Mouse (Mus musculus): ENCODE data around the gene Faf1.

Gene Faf1

DNA sequence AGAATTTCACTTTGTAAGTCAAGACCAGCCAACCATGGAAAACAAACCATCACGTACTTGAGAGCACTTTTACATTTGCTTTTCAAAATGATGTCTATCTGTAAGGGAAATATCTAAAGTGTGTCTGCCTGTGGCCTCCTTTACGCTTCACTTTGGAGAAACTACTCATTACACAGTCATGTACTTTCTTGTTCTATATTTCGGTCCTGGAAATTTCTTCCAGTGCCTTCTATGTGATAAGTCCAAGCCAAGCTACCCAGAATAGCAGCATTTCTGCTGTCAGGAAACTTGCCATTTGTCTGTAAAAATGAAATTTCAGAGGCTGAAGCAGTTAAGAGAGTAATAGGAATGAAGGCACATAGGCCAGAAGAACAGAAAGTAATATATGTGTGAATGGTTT, 228.1 kb downstream of the Faf1 start:
- no peak for DNase-seq (ENCODE audit: low spot score)

DNA sequence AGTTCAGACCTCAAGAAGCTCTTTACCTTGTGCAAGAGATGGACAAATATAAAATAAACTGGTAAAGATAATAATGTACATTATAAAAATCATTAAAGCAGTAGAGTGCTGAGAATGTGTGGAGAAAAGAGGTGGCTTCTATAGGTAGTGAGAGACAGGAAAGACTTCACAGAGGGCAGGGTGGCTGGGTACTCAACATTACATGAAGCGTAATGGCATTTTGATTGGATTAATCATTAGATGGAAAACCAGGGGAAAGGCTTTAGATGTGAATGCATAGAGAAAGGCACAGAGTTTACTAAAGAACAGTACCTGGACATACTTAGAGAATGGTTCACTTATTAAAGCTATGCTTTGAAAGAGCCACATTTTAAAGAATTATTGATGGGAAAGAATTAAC, 252.7 kb downstream of the Faf1 start:
- no peak for DNase-seq (ENCODE audit: low spot score)

DNA sequence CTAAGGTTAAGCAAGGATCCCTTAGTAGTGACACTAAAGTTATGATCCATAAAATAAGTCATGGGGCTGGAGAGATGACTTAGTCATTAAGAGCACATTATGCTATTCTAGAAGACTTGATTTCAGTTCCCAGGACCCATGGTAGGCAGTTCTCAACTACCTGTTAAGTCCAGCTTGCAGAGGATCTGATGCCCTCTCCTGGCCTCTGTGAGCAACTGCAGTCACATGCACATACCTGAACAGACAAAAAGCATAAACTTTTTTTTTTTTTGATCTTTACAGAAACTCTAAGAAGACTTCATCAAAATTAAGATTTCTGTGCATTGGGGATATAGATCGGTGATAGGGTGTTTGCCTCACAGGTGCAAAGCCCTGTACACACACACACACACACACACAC, 254.1 kb downstream of the Faf1 start:
- peak; percentile 19 for DNase-seq (ENCODE audit: low spot score)

DNA sequence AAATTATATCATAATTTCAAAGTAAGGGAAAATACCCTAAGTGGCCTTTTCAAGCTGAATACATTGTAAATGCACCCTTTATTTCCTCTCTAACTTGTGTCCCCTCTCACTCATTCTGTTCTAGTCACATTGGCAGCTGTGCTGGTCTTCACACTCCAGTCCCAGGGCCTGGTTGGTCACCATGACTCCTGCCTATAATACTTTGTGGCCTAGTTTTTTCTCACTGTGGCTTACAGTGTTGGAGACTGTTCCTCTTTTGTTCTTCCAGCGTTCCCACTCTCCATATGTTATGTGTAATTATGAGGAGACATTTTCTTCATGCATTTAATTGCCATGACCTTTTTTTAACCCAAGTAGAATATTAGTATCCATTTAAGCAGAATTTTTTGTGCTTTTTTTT, 254.5 kb downstream of the Faf1 start:
- no peak for DNase-seq (ENCODE audit: low spot score)

DNA sequence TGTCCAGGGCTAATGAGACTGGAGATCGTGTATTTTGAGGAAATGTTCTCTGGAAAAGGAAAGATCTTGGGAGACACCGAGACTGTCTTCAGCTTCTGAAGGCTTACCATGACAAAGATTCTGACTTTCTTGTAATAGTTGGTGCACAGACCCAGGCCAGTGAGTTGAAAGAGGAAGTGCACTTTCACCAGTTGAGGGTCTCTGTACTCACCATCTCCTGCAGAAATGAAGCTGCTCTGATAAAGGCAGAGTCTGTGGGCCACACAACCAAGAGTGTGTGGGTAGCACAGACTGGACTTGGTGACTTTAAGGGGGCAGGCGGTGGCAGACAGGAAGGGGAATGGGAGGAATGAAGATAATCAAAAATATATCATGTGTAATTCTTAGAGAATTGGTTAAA, 260.2 kb downstream of the Faf1 start:
- no peak for DNase-seq (ENCODE audit: low spot score)

DNA sequence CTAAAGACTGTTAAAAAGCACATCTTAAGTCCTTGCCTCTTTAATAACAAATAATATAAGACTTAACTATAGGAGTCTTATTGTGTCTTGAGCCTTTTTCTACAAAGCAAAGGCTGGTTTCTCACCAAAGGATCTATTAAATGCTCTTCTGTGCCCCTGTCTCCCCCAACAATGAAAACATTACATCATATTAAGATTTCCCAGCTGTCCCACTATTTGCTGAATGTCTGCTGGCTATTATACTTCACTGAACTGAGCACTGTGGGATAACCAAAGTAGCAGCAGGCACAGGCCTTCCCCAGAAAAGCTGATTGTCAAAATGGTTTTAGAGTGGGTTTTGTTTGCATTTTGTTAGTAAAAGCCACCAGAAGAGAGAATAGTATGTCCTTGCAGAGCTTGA, 262.9 kb downstream of the Faf1 start:
- no peak for DNase-seq (ENCODE audit: low spot score)

DNA sequence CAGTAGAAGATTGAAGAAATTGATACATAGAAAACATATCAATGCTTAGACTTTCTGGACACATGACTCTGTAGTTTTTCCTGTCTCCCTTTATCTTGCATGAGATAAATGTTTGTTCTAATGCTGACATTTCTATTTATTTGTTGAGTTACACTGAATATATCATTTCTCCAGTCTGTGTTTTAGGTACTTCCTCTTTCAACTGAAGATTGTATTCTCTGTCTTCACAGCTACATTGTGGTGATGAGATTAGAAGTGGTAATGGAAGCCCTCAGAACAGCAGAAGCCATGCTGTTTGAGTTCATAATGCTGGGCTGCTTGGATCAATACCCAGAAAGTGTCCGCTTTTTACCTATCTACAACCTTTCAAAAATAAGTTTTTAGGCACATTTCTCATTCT, 269.2 kb downstream of the Faf1 start:
- DNase-seq (ENCODE audit: low spot score) = no peak

DNA sequence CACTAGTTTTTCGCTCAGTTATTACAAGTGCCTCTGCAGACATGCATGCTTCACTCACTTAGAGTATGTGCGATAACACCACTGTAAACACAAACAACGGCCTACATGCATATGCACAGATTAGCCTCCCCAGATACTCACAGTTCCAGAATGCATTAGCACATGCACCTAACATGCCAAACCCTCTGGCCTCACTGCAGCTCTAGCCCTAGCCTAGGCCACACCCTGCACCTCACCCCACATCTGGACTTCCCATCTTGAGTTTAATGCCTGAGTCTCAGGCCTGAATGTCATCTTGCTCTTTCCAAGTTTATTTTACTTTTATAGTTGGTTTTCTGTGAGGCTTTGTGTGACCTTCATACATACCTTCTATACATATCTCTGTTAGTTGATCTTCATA, 272.9 kb downstream of the Faf1 start:
- DNase-seq (ENCODE audit: low spot score) = no peak

DNA sequence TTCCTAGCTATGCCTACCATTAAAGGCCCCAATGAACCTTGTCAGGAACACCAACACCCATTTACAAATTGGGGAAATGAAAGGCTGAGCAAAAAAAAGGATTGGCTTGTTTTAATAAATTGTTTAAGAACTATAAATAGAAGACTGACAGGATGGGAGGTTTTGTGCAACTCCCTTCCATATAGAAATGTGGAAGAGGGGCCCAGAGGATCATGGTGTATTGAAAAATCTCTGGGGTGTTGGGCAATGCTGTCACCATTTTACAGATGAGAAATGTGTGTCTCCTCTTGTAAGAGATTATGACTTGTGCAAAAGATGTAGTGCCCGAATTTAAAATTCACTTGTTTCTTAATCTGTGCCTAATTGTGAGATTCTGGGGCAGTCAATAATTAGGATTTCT, 277.1 kb downstream of the Faf1 start:
- no peak for DNase-seq (ENCODE audit: low spot score)

DNA sequence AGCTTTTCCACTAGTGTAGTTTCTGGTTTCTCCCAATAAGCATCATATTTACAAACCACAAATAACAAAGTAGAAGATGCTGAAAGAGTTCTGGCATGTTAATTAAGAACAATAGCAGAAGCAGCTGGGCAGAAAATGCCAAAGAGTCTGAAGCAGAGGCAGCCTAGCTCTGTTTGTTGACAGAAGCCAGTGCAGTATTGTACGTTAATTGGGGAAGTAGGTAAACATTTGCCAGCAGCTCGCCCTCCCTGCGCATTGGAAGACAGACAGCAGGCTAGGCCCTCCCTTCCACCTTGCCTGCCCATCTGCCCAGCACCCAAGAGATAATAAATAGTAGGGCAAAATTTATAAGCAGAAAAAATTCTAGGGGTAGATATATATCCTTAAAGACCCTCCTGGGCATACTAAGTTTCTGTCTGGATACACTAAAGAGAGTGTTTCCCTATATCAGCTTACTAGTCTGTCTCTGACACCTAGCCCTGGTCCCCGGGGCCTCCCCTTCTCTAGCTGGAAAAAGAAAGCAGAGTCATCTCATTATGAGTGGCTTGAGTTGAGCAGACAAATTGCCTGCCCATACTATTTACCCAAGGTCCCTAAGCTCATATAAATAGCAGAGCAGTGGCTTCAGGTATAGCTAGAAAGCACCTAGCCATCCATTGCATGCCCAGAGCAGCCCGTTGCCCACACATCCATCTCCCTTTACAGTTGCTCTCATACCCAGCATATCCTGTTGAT, 284.0 kb downstream of the Faf1 start:
- no peak for DNase-seq (ENCODE audit: low spot score)

DNA sequence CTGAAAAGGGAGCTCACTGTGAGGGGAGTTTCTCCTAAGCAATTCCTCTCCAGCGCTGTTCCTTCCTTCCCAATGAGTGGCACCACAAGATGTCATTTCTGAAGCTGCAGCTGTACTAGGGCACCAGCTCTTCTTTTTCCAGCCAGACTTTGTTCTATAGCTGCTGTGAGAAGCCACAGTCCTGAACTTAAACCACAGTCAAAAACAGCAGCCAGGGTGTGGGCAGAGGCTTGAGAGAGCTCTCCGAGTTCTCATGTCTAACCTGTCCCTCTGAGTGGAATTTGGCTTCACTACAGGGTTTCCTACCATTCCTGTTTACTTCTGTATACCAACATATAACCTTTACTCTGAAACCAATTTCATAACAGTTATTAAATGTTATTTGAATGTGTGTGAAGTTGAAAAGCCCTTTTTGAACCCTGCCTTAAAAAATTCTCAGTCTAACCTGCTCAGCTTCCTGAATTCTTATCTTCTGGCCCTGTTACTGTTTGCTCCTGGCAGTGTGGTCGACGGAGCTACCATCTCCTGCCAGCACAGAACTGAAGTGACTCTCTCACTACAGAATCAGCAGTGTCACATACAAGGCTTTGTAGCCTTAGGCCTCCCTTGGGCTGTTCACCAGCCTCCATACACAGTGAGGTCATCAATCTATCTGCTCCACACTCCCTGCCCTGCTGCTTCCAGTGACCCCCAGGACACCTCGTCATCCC, 287.3 kb downstream of the Faf1 start:
- DNase-seq (ENCODE audit: low spot score) = no peak

DNA sequence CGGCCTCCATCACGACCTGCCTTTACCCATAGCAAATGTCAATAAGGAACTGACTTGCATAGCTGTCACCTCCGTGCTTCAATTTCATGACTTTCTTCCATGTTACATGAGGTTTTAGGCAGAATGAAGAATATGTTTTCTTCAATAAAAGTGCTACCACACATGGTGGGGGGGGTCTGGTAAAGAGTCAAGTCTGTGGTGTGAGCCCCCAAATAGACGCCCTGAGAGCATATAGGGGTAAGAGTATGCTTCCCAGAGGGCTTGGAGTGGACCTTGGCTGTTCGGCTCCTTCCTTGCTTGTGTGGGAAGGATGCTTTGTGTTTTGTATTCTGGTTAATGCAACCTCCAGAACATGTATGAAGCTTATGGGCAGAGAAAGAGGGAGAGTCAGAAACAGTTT, 293.2 kb downstream of the Faf1 start:
- no peak for DNase-seq (ENCODE audit: low spot score)

DNA sequence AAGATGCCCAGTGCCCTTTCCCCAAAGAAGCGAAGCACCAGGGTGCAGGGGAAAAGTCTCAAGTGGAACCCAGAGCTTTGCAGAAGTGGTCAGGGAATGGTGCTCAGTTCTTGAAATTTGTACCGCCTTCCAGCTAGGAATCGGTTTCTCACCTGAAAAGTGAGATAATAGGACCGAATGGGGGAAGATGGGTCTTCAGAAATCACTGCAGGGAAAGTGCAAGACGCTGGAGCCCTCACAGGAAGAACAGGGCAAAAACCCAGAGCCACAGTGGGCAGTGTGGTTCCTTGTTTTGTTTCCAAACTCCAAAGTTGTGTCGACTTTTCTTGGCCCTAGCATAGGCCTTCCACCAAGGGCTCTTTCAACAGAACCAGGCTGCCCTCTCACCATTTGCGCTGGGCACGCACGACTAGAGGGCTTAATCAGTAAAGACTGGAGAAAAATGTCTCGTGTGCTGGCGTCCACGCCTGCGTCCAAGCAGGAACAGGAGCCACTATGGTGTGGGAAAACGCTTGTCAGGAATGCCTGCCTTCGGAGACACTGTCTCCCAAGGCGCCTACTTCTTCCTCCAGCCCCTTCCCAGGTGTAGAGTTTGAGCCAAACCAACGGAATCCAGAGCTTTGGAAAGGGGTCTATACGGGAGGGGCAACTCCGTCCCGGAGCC, 297.7 kb downstream of the Faf1 start:
- DNase-seq (ENCODE audit: low spot score) = peak; percentile 36

DNA sequence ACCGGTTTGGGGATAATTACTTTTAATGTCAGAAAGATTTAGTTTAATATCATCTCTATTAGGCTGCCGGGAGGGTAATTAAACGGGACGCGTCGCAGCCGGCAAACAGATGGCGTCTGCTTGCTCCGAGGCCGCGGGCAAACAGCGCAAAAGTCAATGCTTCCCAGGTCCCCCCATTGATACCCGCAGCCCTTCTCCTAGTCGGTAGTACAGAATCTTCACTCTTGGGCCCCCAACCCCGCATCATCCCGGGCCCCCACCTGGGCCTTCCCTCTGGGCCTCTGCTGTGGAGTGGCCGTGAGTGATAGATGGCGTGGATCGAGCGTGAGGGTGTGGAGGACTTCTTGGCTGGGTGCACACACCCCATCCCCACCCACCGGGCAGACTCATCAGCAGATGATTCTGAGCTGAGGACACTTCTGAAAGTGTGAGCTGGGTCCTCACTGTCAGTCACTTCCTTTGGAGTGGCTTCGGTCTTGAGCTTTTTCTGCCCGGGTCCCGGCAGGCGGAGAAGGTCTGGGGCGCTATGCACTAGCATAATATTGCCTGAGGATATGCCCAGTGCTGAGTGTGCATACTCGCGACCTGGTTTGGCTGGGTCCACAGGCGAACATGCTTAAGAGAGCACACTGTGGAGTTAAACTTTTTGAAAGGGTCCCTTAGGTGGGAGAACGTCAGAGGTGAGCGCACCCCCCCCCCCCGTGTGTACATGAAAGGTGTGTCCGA, 298.4 kb downstream of the Faf1 start:
- DNase-seq (ENCODE audit: low spot score) = peak; percentile 44

DNA sequence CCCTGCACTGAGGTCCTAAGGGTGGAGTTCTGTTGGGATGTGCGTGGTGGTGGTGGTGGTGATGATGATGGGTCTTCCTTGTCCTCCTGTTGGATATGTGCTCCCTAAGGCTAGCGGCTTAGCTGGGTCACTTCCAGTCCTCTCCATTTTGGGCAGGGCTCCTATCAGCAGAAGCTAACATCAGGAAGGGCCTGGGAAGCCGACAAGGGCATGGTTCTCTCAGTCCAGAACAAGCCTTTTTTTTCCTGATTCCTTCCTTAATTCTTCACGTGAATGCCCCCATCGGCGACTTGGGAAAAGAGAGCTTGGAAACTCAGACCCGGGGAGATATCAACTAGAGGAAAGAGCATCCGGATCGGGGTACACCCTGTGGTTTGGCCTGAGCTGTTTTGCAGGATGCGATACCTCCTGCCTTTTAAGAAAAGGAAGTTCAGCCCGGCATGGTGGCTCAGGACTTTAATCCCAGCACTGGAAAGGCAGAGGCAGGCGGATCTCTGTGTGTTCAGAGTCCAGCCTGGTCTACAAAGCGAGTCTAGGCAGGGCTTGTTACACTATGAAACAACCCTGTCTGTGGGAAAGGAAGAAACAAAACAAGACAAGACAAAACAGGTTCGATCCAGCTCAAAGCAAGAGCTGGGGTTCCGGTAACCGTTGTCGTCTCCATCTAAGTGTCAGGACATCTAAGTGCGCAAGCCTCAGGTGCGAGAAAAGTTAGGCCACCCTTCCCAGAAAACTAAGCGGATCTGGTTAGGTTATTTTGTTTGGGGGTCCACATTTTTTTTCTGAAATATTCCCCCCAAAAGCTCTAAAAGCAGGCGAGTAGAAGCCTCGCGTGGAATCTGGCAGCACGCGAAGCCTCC, 299.2 kb downstream of the Faf1 start:
- DNase-seq (ENCODE audit: low spot score) = peak; percentile 40

DNA sequence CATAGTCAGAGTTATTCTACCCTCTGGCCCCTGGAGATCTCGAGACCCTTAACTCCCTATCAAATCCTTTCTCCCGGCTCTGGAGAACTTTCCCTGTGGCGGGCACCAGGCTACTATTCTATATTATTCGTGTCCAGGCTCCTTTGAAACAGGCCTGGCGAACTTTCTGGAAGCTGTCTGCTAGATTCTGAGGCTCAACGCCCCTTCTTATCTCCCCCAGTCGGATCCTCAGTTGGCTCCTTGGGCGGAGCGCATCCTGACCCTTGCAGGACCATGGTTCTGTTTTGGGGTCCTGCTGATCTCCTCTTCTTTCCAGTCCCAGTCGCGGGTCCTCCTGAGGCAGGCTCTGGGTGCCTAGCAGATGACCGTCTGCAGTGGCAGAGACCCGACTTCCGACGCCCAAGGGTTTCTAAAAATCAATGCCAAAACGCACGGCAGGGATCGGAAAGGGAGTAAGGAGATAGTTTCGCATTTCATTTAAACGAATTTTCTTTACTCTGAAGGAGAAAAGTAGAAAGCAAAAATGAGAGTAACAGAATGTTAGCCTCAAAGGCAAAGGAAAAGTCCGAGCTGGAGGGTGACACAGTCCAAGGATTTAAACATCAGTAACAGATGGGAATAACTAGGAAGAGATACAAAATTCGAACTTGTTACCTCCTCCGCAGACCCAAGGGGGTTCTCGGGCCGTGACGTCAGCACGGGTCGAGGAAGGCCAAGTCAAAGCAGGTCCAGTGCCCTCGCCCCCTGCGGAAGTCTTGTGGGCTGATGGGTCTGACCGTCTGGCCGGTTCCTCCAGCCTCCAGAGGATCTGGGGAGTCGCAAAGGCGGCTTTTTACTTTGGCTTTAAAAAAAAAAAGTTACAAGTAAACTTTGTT, 300.1 kb downstream of the Faf1 start:
- DNase-seq (ENCODE audit: low spot score) = peak; percentile 57

DNA sequence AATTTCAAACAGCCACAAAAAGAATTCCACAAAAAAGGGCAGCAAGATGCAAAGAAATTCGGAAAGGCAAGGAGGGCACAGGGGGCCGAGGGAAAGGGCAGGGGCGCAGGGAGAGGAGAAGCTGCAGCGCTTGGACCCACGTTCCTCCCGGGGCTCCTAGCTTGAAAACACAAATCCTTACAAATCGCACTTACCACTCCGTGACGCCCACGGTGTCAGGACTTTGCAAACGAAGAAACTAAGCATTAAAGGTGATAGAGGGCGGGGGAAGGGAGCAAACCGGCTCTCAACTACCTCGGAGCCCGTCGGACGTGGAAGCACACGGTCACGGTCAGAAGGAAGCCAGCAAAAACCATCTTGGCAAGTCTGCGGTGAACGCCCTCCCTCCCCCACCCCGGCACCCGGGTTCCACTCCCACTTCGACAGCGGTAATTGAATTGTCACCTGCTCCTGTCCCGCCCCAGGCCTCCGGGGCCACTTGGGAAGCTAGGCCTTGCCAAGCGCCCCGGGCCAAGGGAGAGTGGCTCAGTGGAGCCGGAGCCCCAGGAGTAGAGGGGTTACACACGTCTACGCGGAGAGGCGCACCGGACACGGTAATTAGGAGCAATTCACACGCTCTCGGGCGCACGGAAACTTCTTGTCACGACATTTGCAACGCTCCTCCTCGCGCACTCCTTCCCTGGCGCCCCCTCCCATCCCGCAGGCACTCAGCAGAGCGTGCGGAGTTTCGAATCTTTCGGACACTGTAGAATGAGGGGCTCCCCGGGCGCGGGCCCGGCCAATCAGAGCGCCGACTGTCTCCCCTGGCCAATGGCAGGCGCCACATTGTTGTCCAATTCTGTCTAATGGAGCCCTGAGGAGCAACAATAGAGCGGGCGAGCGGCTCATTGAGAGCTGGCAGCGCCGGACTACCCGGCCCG, 301.0 kb downstream of the Faf1 start, which contains the start of gene Dmrta2:
Gene Dmrta2 (plus strand): TSS at position 906 of the 920 bp plus-strand sequence.
- peak; percentile 92 for DNase-seq (ENCODE audit: low spot score)

DNA sequence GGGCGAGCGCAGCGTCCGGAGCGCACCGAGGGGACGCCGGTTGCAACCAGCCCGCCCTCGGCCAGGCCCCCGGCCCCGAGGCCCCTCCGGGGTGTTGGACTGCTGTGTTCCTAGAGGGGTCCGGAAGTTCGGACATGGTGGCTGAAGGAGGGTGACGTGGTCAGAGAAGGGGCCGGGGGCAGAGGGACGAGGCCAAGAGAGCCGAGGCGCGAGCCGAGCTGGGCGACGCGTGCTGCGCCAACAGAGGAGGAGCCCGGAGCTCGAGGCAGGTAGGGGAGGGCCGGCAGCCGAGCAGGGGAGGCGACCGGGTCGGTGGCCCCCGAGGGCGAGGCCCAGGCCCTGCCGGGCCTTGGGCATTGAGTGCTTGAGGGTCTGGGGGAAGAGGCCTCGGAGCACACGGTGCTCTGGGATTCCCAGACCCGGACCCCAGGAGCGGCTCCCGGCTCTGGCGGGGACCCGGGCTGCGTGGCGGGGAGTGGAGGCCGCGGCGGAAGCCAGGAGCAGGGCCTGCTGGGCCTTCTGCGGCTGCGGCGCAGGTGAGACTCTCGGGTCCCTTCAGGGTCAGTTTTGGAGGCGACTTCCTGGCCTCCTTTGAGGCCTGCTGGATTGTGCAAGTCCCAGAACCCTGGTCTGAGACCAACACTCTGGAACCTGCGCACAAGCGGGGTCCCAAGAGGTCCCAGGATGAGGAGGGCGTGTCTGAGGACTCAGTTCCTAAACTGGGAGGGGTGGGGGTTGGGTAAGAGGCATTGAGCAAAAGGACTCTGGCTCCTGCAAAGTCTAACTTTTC, 301.9 kb downstream of the Faf1 start:
- no peak for DNase-seq (ENCODE audit: low spot score)

Data from embryo, embryonic 10.5 days (tissue).